Mouse (Mus musculus): ENCODE data around the gene Abhd14b. TPM values are rescaled to one million over a fixed set of nuclear protein-coding genes. Genes with fewer than 3 reads are reported as not detected.

Gene Abhd14b
- polyA plus RNA-seq, 1 experiment from 2014 or later = 75.2 TPM

- Histone ChIP-seq H3K4me3 (replicated peaks; ENCODE audit: low read depth, low read length) (no peak overlapping the region), H3K9me3 (replicated peaks; ENCODE audit: low read length) (no peaks in the 10 kb centered on the region), H3K4me1 (replicated peaks; ENCODE audit: insufficient read depth, low read length) (peaks cover 32% of the 10 kb centered on the region), H3K4me2 (ENCODE audit: low read length) (peak overlapping the region; percentile 37), H3K27ac (no peak overlapping the region), H3K27me3 (ENCODE audit: insufficient read depth, low read length) (no peaks in the 10 kb centered on the region), H3K36me3 (ENCODE audit: insufficient read depth, low read length) (no peaks in the 10 kb centered on the region), H3K9ac (ENCODE audit: low read depth, low read length) (no peak overlapping the region)
- peak; percentile 95 for DNase-seq (ENCODE audit: low spot score)
- peak; percentile 75 for ATAC-seq (replicated peaks; ENCODE audit: low FRiP score, low read depth)
- WGBS = 0% methylated on average over 3 of the region's 3 CpGs
- peak; percentile 98 for TF ChIP-seq CTCF (IDR thresholded peaks at IDR 0.05; ENCODE audit: low read depth)
Measured at GRCm38 (mm10) chr9:106421865-106422160, 25.4 kb upstream of the Abhd14b start.

DNA sequence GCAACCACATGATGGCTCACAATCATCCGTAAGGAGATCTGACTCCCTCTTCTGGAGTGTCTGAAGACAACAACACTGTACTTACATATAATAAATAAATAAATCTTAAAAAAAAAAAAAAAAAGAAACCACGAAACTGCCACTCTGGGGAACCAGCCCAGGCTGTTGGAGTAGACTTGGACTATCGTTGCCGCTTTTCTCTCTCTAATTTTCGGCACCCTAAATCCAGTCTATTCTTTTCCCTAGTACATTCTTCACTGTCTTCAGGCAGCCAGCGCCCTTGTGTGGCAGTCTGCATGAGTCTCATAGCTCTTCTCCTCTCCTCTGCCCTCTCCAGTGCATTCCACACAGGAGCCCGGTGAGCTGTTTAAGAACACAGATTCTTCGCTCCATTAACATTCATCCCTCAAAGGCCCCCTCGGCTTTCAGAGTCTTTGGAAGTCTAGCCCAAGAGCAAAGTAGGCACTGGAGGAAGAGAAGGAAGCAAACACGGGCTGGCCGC, 18.5 kb upstream of the Abhd14b start:
- H3K27me3 ChIP-seq (ENCODE audit: insufficient read depth, low read length) = no peaks in the 10 kb centered on the region
- DNase-seq (ENCODE audit: low spot score) (peak; percentile 83), ATAC-seq (replicated peaks; ENCODE audit: low FRiP score, low read depth) (peak; percentile 65)
- peak overlapping the region; percentile 97 for H3K9ac ChIP-seq (ENCODE audit: low read depth, low read length)
- WGBS = 11% methylated on average over 11 of the region's 11 CpGs
- peak; percentile 28; the same call in 1 of the 2 replicates for TF ChIP-seq CTCF (IDR thresholded peaks at IDR 0.05; ENCODE audit: low read depth)
- H3K36me3 ChIP-seq (ENCODE audit: insufficient read depth, low read length) = peaks cover 17% of the 10 kb centered on the region
- H3K4me1 ChIP-seq (replicated peaks; ENCODE audit: insufficient read depth, low read length) = 0 out of 2 replicates have a peak, but pooled peaks cover 3% of the 10 kb centered on the region
- peak overlapping the region; percentile 80 for H3K4me2 ChIP-seq (ENCODE audit: low read length)
- H3K9me3 ChIP-seq (replicated peaks; ENCODE audit: low read length) = no peaks in the 10 kb centered on the region
- H3K27ac ChIP-seq = peak overlapping the region; percentile 97
- peak overlapping the region; percentile 89 for H3K4me3 ChIP-seq (replicated peaks; ENCODE audit: low read depth, low read length)

DNA sequence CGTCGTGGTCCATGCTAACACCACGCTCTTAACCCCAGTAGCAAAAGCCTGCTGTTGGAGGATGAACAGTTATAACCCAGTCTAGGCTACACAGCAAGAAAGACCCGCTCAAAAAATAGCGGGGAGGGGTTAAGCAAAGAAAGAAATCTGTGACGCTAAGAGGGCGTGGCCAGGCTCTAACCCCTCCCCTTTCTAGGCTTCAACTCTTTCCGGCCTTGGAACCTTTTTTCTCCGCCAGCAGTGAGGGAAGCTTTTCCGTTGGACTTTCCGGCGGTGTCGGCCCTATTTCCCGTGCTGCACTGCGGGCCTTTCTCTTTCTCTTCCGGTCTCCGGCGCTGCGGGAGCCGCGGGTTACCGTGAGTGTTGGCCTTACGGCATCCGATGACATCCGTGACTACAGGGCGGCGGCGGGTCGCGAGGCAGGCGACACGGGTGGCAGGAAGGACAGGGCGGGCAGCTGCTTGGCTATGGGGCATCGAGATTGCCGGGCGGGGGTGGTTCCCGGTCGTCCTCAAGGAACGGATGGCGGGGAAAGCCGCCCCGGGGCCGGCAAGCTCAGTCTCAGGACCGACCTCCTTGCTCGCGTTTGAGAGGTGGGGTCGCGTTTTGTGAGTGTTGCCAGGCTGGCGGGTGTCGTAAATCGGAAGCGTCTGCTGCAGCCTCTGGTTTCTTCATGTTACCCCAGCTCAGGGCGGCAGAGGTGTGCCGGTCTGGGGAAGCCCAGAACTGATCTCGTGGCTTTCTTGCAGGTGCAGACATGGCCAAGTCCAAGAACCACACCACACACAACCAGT, 17.8 kb upstream of the Abhd14b start, which contains the start of gene Rpl29:
TSS of gene Rpl29 (plus strand) at position 234 of the 794 bp plus-strand sequence.
- H3K9ac ChIP-seq (ENCODE audit: low read depth, low read length) = peak within 1 kb of the TSS; percentile 97
- no peaks in the 10 kb centered on the region for H3K9me3 ChIP-seq (replicated peaks; ENCODE audit: low read length)
- peak within 1 kb of the TSS; percentile 87 for H3K4me2 ChIP-seq (ENCODE audit: low read length)
- peaks cover 17% of the 10 kb centered on the region for H3K36me3 ChIP-seq (ENCODE audit: insufficient read depth, low read length)
- H3K27me3 ChIP-seq (ENCODE audit: insufficient read depth, low read length) = no peaks in the 10 kb centered on the region
- H3K4me3 ChIP-seq (replicated peaks; ENCODE audit: low read depth, low read length) = peak within 1 kb of the TSS; percentile 89
- WGBS = under 1% methylated on average over 55 of the region's 55 CpGs
- TF ChIP-seq CTCF (IDR thresholded peaks at IDR 0.05; ENCODE audit: low read depth) = no peak
- 0 out of 2 replicates have a peak, but pooled peaks cover 3% of the 10 kb centered on the region for H3K4me1 ChIP-seq (replicated peaks; ENCODE audit: insufficient read depth, low read length)
- DNase-seq (ENCODE audit: low spot score) (peak; percentile 99), ATAC-seq (replicated peaks; ENCODE audit: low FRiP score, low read depth) (peak; percentile 86)
- H3K27ac ChIP-seq = peak within 1 kb of the TSS; percentile 97

DNA sequence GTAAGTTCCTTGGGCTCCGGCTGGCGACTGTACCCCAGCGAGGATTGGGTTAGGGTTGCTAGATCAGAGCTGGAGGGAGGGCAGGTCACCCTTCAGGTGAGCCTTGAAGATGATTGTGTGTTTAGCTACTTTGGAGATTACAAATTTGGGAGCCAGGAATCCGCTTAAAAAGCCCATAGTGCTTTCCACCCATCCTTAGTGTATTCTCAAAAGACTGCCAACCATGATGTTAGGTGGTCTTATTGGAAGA, 17.3 kb upstream of the Abhd14b start:
- no peaks in the 10 kb centered on the region for H3K27me3 ChIP-seq (ENCODE audit: insufficient read depth, low read length)
- no peak for TF ChIP-seq CTCF (IDR thresholded peaks at IDR 0.05; ENCODE audit: low read depth)
- H3K27ac ChIP-seq = peak overlapping the region; percentile 97
- peaks cover 17% of the 10 kb centered on the region for H3K36me3 ChIP-seq (ENCODE audit: insufficient read depth, low read length)
- DNase-seq (ENCODE audit: low spot score) (no peak), ATAC-seq (replicated peaks; ENCODE audit: low FRiP score, low read depth) (no peak)
- no peaks in the 10 kb centered on the region for H3K9me3 ChIP-seq (replicated peaks; ENCODE audit: low read length)
- H3K4me1 ChIP-seq (replicated peaks; ENCODE audit: insufficient read depth, low read length) = 0 out of 2 replicates have a peak, but pooled peaks cover 3% of the 10 kb centered on the region
- peak overlapping the region; percentile 97 for H3K9ac ChIP-seq (ENCODE audit: low read depth, low read length)
- peak overlapping the region; percentile 87 for H3K4me2 ChIP-seq (ENCODE audit: low read length)
- H3K4me3 ChIP-seq (replicated peaks; ENCODE audit: low read depth, low read length) = peak overlapping the region; percentile 89
- WGBS = 1% methylated on average over 4 of the region's 4 CpGs

GRCm38 (mm10) chr9:106433389-106433788, 13.9 kb upstream of the Abhd14b start:
- 67% methylated on average over 7 of the region's 7 CpGs for WGBS
- no peak for TF ChIP-seq CTCF (IDR thresholded peaks at IDR 0.05; ENCODE audit: low read depth)

DNA sequence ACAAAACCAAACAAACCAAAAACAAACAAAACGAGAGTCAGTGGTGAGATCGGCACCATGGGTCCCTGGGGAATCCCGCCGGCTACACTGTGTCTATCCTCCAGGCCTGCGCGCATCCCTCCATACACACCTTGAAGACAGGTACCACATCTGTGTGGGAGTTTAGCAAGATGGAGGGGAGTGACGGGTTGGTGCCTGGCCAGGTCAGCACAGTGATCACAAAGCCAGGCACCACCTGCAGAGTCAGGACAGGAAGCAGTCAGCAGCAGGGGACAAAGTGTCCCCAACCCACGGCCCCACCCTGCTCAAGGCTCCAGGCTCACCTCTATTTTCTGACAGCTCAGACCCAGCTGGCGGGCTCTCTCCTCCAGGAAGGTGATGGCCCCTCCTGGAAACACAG, 10.7 kb upstream of the Abhd14b start:
- Histone ChIP-seq H3K27me3 (ENCODE audit: insufficient read depth, low read length) (no peaks in the 10 kb centered on the region), H3K9me3 (replicated peaks; ENCODE audit: low read length) (no peaks in the 10 kb centered on the region), H3K4me3 (replicated peaks; ENCODE audit: low read depth, low read length) (no peak overlapping the region), H3K36me3 (ENCODE audit: insufficient read depth, low read length) (peaks cover 18% of the 10 kb centered on the region), H3K9ac (ENCODE audit: low read depth, low read length) (no peak overlapping the region), H3K4me2 (ENCODE audit: low read length) (no peak overlapping the region; the same call in 1 of the 2 replicates), H3K27ac (no peak overlapping the region), H3K4me1 (replicated peaks; ENCODE audit: insufficient read depth, low read length) (peaks cover 12% of the 10 kb centered on the region)
- 76% methylated on average over 9 of the region's 9 CpGs for WGBS
- DNase-seq (ENCODE audit: low spot score) = no peak
- ATAC-seq (replicated peaks; ENCODE audit: low FRiP score, low read depth) = no peak
- no peak for TF ChIP-seq CTCF (IDR thresholded peaks at IDR 0.05; ENCODE audit: low read depth)

More at GRCm38 (mm10) chr9:106433389-106433788, 13.9 kb upstream of the Abhd14b start:
- H3K4me3 ChIP-seq (replicated peaks; ENCODE audit: low read depth, low read length) = no peak overlapping the region
- no peaks in the 10 kb centered on the region for H3K27me3 ChIP-seq (ENCODE audit: insufficient read depth, low read length)
- DNase-seq (ENCODE audit: low spot score) (no peak), ATAC-seq (replicated peaks; ENCODE audit: low FRiP score, low read depth) (no peak)
- H3K36me3 ChIP-seq (ENCODE audit: insufficient read depth, low read length) = peaks cover 21% of the 10 kb centered on the region
- no peak overlapping the region for H3K9ac ChIP-seq (ENCODE audit: low read depth, low read length)
- no peaks in the 10 kb centered on the region for H3K9me3 ChIP-seq (replicated peaks; ENCODE audit: low read length)
- H3K4me1 ChIP-seq (replicated peaks; ENCODE audit: insufficient read depth, low read length) = peaks cover 12% of the 10 kb centered on the region
- H3K4me2 ChIP-seq (ENCODE audit: low read length) = no peak overlapping the region
- no peak overlapping the region for H3K27ac ChIP-seq

Data from kidney, postnatal 0 days (tissue).